Mouse (Mus musculus): ENCODE results near the gene Rnf113a1.
"Not testable (repeated sequence)": the region's sequence is repeated elsewhere in the genome, so short reads cannot be mapped to it uniquely, and the experiment has no call there.

Gene Rnf113a1

GRCm38 (mm10) chrX:37191105-37191743 is at the start of gene Rnf113a1, which contains the start of gene Ndufa1:
TSS of gene Rnf113a1 (plus strand) at chrX:37191245.
TSS of gene Ndufa1 (minus strand) at chrX:37191163.
- peak; percentile 88 to 90 for DNase-seq (ENCODE audit: low spot score in 2 of 2)

DNA sequence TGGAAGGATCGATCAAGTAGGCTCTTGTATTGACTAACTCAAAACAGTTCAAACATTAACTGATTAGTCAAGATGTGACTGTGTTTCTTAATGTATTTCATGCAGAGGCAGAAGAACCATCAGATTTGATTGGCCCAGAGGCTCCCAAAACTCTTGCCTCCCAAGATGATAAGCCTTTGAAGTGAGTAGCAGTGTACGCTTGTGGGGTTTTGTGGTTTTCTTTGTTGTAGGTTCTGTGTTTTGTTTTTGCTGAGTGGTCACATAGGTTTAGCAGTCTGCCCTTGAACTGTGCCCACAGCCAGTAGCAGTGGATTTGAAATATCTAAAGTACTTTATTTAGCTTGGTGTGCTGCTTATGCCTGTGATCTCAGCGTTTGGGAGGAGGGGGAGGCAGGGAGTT is 49.3 kb upstream of the Rnf113a1 start:
- no peak for DNase-seq (ENCODE audit: low spot score in 2 of 2)

DNA sequence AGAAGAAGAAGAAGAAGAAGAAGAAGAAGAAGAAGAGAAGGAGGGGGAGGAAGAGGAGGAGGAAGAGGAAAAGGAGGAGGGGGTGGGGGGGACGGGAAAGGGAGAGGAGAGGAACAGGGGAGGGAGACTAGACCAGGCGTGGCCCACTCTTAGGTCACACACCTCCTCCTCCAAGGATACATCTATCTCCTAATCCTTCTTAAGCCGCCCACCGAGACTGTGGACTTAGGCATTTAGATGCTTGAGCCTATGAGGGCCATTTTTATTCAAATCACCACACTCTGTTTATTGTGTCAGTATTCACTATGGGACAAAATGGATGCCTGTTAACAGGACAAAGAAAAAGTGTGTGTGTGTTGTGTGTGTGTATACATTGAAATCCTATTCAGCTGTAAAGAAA is 46.5 kb upstream of the Rnf113a1 start:
- not testable (repeated sequence) for DNase-seq (ENCODE audit: low spot score in 2 of 2)

DNA sequence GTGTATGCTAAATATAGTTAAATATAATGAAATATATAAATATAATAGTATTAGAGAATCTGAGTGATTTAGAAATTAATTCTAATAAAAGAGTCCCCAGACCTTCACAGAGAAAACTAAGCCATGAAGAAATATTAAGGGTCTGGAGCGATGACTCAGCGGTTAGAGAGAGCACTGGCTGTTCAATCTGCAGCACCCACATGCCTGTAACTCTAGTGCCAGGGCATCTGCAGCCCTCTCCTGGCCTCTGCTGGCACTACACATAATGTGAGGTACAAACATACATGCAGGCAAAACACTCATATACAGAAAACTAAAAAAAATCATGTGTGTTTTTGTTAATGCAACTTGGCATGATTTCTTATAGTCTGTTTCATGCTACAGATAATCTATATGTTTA is 46.1 kb upstream of the Rnf113a1 start:
- no peak for DNase-seq (ENCODE audit: low spot score in 2 of 2)

DNA sequence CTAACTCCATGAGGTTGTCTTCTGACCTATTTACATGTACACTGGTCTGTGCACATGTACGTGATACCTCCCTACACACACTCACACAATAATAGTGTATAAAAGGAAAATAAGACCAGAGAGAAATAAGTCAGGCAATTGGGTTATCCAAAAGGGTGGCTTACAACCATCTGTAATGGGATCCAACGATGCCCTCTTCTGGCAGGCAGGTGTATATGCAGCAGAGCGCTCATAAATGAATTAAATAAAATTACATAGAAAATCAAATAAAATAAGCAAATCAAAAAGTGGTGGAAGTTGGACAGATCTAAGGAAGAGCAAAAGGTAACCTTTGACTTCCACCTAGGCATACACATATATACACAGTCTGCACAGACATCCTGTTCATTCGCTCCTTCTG is 33.2 kb upstream of the Rnf113a1 start:
- no peak for DNase-seq (ENCODE audit: low spot score in 2 of 2)

DNA sequence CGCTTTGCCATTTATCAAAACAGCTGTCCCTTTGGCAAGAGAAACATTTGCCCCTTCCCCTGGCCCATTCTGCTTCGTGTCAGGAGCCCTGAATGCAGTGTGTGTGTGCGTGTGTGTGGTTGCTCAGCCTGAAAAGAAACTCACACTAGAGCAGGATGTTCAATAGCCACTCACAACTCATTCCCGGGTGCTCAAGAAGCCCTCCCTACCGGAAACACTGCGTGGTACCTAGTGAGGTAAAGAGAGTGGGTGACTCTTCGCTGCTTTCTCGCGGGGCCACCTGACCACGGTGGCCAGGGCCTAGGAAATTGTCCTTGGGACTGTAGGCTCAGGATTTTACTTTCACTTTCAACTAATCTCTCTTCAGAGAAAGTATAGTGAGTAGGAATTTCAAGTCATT is 29.9 kb upstream of the Rnf113a1 start:
- DNase-seq (ENCODE audit: low spot score in 2 of 2), result no peak

DNA sequence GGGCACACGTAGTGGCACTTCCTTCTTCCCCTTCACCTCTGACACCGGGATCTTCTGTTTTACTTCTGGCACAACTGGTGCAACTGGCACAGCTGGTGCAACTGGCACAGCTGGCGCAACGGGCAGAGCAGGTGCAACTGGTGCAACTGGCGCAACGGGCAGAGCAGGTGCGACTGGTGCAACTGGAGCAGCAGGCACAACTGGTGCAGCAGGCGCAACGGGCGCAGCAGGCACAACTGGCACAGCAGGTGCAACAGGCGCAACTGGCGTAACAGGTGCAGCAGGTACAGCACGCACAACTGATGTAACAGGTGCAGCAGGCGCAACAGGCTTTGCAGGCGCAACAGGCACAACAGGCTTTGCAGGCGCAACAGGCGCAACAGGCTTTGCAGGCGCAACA is 27.9 kb upstream of the Rnf113a1 start:
- DNase-seq (ENCODE audit: low spot score in 2 of 2), result no peak

GRCm38 (mm10) chrX:37167085-37167484 is 24.0 kb upstream of the Rnf113a1 start:
- DNase-seq (ENCODE audit: low spot score in 2 of 2), result peak in 1 of 2 experiments; percentile 25

DNA sequence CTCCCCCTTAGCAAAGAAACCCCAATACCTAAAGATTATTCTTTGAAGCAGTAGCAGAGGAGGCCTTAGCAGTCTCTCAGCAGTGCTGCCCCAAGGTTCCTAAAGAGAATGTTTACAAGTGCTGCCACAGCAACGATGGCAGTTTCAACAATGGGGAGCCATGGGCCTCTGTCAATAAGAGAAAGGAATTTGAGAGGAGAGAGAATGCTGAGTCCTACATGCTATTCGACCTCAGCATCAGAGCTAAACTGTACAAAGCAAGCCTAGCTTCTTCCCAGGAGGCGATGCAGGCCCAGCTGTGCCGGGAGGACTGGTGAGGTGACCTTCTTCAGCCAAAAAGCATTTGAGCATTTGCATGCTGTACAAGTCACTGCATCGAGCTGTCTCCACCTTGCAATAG is 22.3 kb upstream of the Rnf113a1 start, which contains the start of gene Akap14:
Gene Akap14 (minus strand): TSS at position 101 of the 400 bp plus-strand sequence.
- no peak for DNase-seq (ENCODE audit: low spot score in 2 of 2)

DNA sequence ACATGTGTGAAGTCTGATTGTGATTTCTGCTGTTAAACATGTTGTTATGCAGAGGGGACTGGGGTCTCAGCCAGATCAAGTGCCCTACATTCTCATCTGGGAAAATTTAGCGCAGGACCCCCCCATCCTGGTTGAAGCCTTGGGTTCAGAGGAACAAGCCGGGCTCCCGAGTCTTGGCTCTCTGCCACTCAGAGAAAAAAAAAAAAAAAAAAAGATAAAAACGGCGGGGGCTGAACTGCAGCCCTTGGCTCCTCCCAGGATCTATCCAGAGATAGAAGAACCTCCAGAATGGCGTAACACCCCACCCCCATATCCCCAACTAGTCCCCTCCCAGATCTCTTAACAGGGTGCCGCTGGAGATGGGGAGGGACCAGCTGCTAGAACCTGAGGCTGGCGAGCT is 6.6 kb upstream of the Rnf113a1 start:
- peak in 1 of 2 experiments; percentile 24 for DNase-seq (ENCODE audit: low spot score in 2 of 2)

DNA sequence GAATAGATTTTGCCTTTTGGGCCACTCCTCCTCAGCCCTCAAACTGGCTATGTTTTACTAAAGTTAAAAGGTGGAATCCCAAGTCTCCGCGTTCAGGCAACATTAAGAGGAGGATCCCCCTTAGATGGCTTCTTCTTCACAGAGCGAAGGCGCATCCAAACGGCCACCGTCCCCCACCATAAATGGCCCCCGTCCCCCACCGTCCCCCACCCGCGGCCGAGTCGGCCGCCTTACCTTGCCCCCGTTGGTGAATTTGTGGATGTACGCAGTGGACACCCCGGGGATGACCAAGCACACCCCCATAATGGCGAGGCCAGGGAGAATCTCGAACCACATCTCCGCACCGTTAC is 315 bp upstream of the Rnf113a1 start:
- DNase-seq (ENCODE audit: low spot score in 2 of 2), result no peak

DNA sequence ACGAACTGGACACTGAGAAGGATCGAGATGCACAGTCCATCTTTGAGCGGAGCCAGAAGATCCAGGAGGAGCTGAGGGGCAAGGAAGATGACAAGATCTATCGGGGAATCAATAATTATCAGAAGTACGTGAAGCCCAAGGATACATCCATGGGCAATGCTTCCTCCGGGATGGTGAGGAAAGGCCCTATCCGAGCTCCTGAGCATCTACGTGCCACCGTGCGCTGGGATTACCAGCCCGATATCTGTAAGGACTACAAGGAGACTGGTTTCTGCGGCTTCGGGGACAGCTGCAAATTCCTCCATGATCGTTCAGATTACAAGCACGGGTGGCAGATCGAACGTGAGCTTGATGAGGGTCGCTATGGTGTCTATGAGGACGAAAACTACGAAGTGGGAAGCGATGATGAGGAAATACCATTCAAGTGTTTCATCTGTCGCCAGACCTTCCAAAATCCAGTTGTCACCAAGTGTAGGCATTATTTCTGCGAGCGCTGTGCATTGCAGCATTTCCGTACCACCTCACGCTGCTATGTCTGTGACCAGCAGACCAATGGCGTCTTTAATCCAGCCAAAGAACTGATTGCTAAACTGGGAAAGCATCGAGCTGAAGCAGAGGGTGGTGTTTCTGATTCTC is 817 bp downstream of the Rnf113a1 start:
- DNase-seq (ENCODE audit: low spot score in 2 of 2), result peak; percentile 24 to 29

GRCm38 (mm10) chrX:37198676-37199075 is 7.6 kb downstream of the Rnf113a1 start:
- no peak for DNase-seq (ENCODE audit: low spot score in 2 of 2)

- no peak for DNase-seq (ENCODE audit: low spot score in 2 of 2)
Measured at GRCm38 (mm10) chrX:37210941-37211340, 19.9 kb downstream of the Rnf113a1 start, which contains the start of gene Gm9. TSS of gene Gm9 (minus strand) at chrX:37211041.

DNA sequence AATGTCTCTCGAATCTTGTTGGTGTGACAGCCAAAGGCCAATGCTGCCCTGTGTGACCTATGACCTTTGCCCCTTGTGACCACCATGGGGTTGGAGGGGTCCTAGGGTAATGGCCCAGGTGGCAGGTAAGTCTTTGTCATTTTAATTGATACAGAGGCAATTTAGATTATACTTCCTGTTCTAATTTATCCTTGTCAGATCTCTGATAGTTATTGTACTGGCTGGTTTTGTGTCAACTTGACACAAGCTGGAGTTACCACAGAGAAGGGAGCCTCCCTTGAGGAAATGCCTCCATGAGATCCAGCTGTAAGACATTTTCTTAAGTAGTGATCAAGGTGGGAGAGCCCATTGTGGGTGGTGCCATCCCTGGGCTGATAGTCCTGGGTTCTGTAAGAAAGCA is 31.1 kb downstream of the Rnf113a1 start, which contains the start of gene Rhox1:
Gene Rhox1 (minus strand): TSS at position 101 of the 400 bp plus-strand sequence.
- DNase-seq (ENCODE audit: low spot score in 2 of 2), result not testable (repeated sequence)
